Mouse (Mus musculus): Measurements from ENCODE around the gene Adra2b.

GRCm38 (mm10) chr2:127347147-127347985 is 15.6 kb upstream of the Adra2b start:
- TF ChIP-seq CTCF (IDR thresholded peaks at IDR 0.05; ENCODE audit: insufficient read depth, low read length) (no peak), POLR2A (IDR thresholded peaks at IDR 0.05; ENCODE audit: borderline replicate concordance, extremely low read depth, low read depth, low read length) (no peak)

Data from lung, adult 2 months (tissue).